In genomic region chr15:31528477-31528876, GRCm38 (mm10) we compare ENCODE assay signal across 18 mouse cellular contexts. TPM values are rescaled to one million over a fixed set of nuclear protein-coding genes. Genes with fewer than 3 reads are reported as not detected.
DNase-seq lines count a peak whose midpoint lies in the region; ATAC-seq and TF ChIP-seq lines count a peak whose summit lies in the region.
"Had no signal": no experiment of that assay in that cellular context is flagged by ENCODE, and none has a peak within 500 bp of the region (broad histone marks: within the 10 kb centered on the region; RNA-seq: fewer than 3 reads in every experiment).

No protein-coding gene starts in this region.

- peaks cover 65% of the 10 kb centered on the region for H3K4me1 ChIP-seq in liver, embryonic 12.5 days
- peaks cover 36% of the 10 kb centered on the region for H3K4me1 ChIP-seq in liver, embryonic 11.5 days (replicated peaks; ENCODE audit: control insufficient read depth, insufficient read depth, low read length)
- peaks cover 4% of the 10 kb centered on the region; the same call in 1 of the 2 replicates for H3K4me1 ChIP-seq in hindbrain, postnatal 0 days (ENCODE audit: insufficient read depth, low read length)
- H3K4me1 ChIP-seq in midbrain, embryonic 15.5 days, result peaks cover 28% of the 10 kb centered on the region

- 87% methylated on average over 4 of the region's 4 CpGs for WGBS in liver, embryonic 12.5 days (ENCODE audit: insufficient replicate concordance)
- WGBS in liver, embryonic 11.5 days, result 90% methylated on average over 4 of the region's 4 CpGs
- 94% methylated on average over 4 of the region's 4 CpGs for whole genome bisulfite sequencing in hindbrain, postnatal 0 days
- 95% methylated on average over 4 of the region's 4 CpGs for WGBS in midbrain, embryonic 15.5 days

- no peaks in the 10 kb centered on the region for H3K9me3 ChIP-seq in liver, embryonic 12.5 days (replicated peaks)
- H3K9me3 ChIP-seq in liver, embryonic 11.5 days (ENCODE audit: control insufficient read depth, low read length), result no peaks in the 10 kb centered on the region
- no peaks in the 10 kb centered on the region for H3K9me3 ChIP-seq in hindbrain, postnatal 0 days (ENCODE audit: low read length)
- no peaks in the 10 kb centered on the region for H3K9me3 ChIP-seq in midbrain, embryonic 15.5 days
- H3K9me3 ChIP-seq: forebrain, embryonic 15.5 days; intestine, embryonic 15.5 days had no signal

- no peak for ATAC-seq in liver, embryonic 12.5 days
- no peak for ATAC-seq in liver, embryonic 11.5 days (replicated peaks; ENCODE audit: low FRiP score)
- no peak for ATAC-seq in hindbrain, postnatal 0 days
- no peak for ATAC-seq in midbrain, embryonic 15.5 days (replicated peaks)
- ATAC-seq: forebrain, embryonic 15.5 days; intestine, embryonic 15.5 days had no signal

- DNase-seq in heart, adult 11 months, result peak; percentile 68
- no peak for DNase-seq in heart, postnatal 4 days
- DNase-seq in liver, embryonic 11.5 days (ENCODE audit: low spot score), result no peak
- no peak for DNase-seq in hindbrain, postnatal 0 days (ENCODE audit: low spot score)
- no peak for DNase-seq in frontal cortex, adult 2 months (ENCODE audit: extremely low spot score in 1 of 2, low spot score in 1 of 2)
- DNase-seq: cerebellum, adult 11 months; cerebellum, postnatal 25 days; gastrocnemius, adult 2 months; heart, adult 2 months; kidney, postnatal 25 days; layer of hippocampus, adult 9-11 months; lung, adult 18-20 months; thymus, postnatal 4 days had no signal

- H3K36me3 ChIP-seq in liver, embryonic 12.5 days, result peaks cover 8% of the 10 kb centered on the region
- H3K36me3 ChIP-seq in liver, embryonic 11.5 days (ENCODE audit: control insufficient read depth, insufficient read depth, low read length), result peaks cover 3% of the 10 kb centered on the region; the same call in 1 of the 2 replicates
- no peaks in the 10 kb centered on the region for H3K36me3 ChIP-seq in hindbrain, postnatal 0 days (ENCODE audit: insufficient read depth, low read length)
- H3K36me3 ChIP-seq in midbrain, embryonic 15.5 days (replicated peaks), result no peaks in the 10 kb centered on the region
- H3K36me3 ChIP-seq: intestine, embryonic 15.5 days had no signal

- H3K9ac ChIP-seq in liver, embryonic 12.5 days, result no peak overlapping the region
- H3K9ac ChIP-seq in liver, embryonic 11.5 days (ENCODE audit: low read depth, low read length), result no peak overlapping the region
- no peak overlapping the region for H3K9ac ChIP-seq in hindbrain, postnatal 0 days (replicated peaks; ENCODE audit: low read length)
- no peak overlapping the region for H3K9ac ChIP-seq in midbrain, embryonic 15.5 days
- H3K9ac ChIP-seq: forebrain, embryonic 15.5 days; intestine, embryonic 15.5 days had no signal

- peak overlapping the region; percentile 98; the same call in 1 of the 2 replicates for H3K4me3 ChIP-seq in liver, embryonic 12.5 days
- no peak overlapping the region for H3K4me3 ChIP-seq in liver, embryonic 11.5 days (ENCODE audit: low read depth, low read length)
- H3K4me3 ChIP-seq in hindbrain, postnatal 0 days (ENCODE audit: low read length), result 0 out of 2 replicates have a peak overlapping the region, but pooled peaks have one; percentile 72
- no peak overlapping the region for H3K4me3 ChIP-seq in midbrain, embryonic 15.5 days
- H3K4me3 ChIP-seq: heart, adult 2 months had no signal

- no peak for TF ChIP-seq CTCF in hindbrain, postnatal 0 days (IDR thresholded peaks at IDR 0.05; ENCODE audit: low read depth)

- H3K27ac ChIP-seq in liver, embryonic 12.5 days, result no peak overlapping the region
- no peak overlapping the region for H3K27ac ChIP-seq in liver, embryonic 11.5 days (ENCODE audit: low read depth, low read length)
- H3K27ac ChIP-seq in hindbrain, postnatal 0 days, result no peak overlapping the region
- no peak overlapping the region for H3K27ac ChIP-seq in midbrain, embryonic 15.5 days
- H3K27ac ChIP-seq: forebrain, embryonic 15.5 days; heart, adult 2 months; intestine, embryonic 15.5 days; macrophage had no signal

- no peaks in the 10 kb centered on the region for H3K27me3 ChIP-seq in liver, embryonic 12.5 days (replicated peaks)
- no peaks in the 10 kb centered on the region for H3K27me3 ChIP-seq in liver, embryonic 11.5 days (replicated peaks; ENCODE audit: control insufficient read depth, insufficient read depth, low read length)
- H3K27me3 ChIP-seq in hindbrain, postnatal 0 days (ENCODE audit: insufficient read depth, low read length), result no peaks in the 10 kb centered on the region
- no peaks in the 10 kb centered on the region for H3K27me3 ChIP-seq in midbrain, embryonic 15.5 days (replicated peaks)
- H3K27me3 ChIP-seq: forebrain, embryonic 15.5 days; intestine, embryonic 15.5 days had no signal

- H3K4me2 ChIP-seq in liver, embryonic 12.5 days, result peak overlapping the region; percentile 89
- no peak overlapping the region for H3K4me2 ChIP-seq in liver, embryonic 11.5 days
- H3K4me2 ChIP-seq in hindbrain, postnatal 0 days (ENCODE audit: low read depth, low read length), result peak overlapping the region; percentile 78; the same call in 1 of the 2 replicates
- H3K4me2 ChIP-seq in midbrain, embryonic 15.5 days, result peak overlapping the region; percentile 80; the same call in 1 of the 2 replicates

RNA-seq across cellular contexts. Expression of gene March6, which starts 2.4 kb away (rescaled TPM):
- 10 to 100 TPM; 92.5 to 97.5 TPM for total RNA-seq in heart, postnatal 4 days (2021)
- polyA plus RNA-seq in liver, embryonic 12.5 days (2016; fragmentation: Nextera tagmentation; extraction: Ambion mirVana), result 22.0 and 22.2 TPM in 2 replicates
- polyA plus RNA-seq in liver, embryonic 11.5 days (2014; fragmentation: Nextera tagmentation; extraction: Ambion mirVana), result 35.5 and 36.1 TPM in 2 replicates
- 154 and 169 TPM in 2 replicates for total RNA-seq in hindbrain, postnatal 0 days (2014; rRNA removed)
- polyA plus RNA-seq in hindbrain, postnatal 0 days (2015; fragmentation: Nextera tagmentation; extraction: Ambion mirVana), result 55.3 and 57.4 TPM in 2 replicates
- 86.5 and 96.9 TPM in 2 replicates for polyA plus RNA-seq in midbrain, embryonic 15.5 days (2015; fragmentation: Nextera tagmentation; extraction: Ambion mirVana)
- 81.3 and 95.9 TPM in 2 replicates for polyA plus RNA-seq in frontal cortex, adult 2 months (2012; rRNA removed)

RNA-seq across cellular contexts. Expression of gene Cmbl, which starts 36.7 kb away (rescaled TPM):
- total RNA-seq in heart, postnatal 4 days (2021), result 10 to 100 TPM; 13.9 to 14.6 TPM
- polyA plus RNA-seq in liver, embryonic 12.5 days (2016; fragmentation: Nextera tagmentation; extraction: Ambion mirVana), result 2.5 and 3.6 TPM in 2 replicates
- polyA plus RNA-seq in liver, embryonic 11.5 days (2014; fragmentation: Nextera tagmentation; extraction: Ambion mirVana), result 2.9 TPM in 2 replicates
- 15.2 and 21.2 TPM in 2 replicates for total RNA-seq in hindbrain, postnatal 0 days (2014; rRNA removed)
- 22.7 and 24.9 TPM in 2 replicates for polyA plus RNA-seq in hindbrain, postnatal 0 days (2015; fragmentation: Nextera tagmentation; extraction: Ambion mirVana)
- polyA plus RNA-seq in midbrain, embryonic 15.5 days (2015; fragmentation: Nextera tagmentation; extraction: Ambion mirVana), result 14.3 and 15.7 TPM in 2 replicates
- 22.5 and 22.7 TPM in 2 replicates for polyA plus RNA-seq in frontal cortex, adult 2 months (2012; rRNA removed)

Comparison
In these comparisons a context has a peak if more than half of its experiments do, and no peak if none do; other contexts are left out.
1. H3K4me3 ChIP-seq: peak in liver, embryonic 12.5 days (single experiment) and hindbrain, postnatal 0 days (single experiment); none in liver, embryonic 11.5 days (single experiment) and midbrain, embryonic 15.5 days (single experiment).